Mouse (Mus musculus): ENCODE results near the gene Zcchc12. TPM values are rescaled to one million over a fixed set of nuclear protein-coding genes. Genes with fewer than 3 reads are reported as not detected.

Zcchc12 gene
- 0.15 and 0.31 TPM in 2 replicates for polyA plus RNA-seq (2012; rRNA removed)

DNA sequence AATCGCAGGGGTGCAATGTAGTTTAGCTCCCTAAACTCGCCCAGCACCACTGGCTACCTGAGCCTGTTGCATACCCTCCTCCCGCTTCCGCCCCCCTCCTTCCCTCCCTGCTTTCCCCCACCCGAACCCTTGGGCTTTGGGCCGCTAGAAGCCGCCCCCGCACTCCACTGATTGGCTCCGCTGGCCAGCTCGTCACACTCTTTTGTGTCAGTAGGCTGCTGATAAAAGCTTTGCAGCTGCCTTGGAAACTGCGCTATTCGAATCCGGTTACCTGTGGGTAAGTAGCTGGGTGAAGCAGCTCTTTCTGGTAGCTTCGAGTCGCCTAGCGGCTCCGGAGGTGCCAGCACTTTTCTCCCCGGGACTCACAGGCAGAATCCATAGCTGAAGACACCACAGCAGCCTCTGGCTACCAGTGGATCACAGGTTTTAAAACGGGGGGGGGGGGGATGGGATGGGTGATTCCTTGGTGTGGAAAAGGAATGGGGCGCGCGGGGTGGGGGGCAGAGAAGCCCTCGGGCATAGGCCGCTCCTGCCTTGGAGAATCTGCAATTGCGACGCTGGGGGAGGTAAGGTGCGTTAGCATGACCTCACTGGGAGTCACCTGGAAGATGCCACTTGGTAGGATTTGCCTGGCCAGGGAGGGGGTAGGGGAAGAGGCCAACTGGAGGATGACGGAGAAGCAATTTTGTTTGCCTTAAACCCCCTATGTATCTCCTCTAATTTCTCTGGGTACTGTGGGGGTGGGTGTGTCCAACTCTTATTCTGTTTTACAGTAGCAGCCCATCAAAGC, at the start of gene Zcchc12:
Gene Zcchc12, plus strand, starts transcription at position 169 of the 790 bp plus-strand sequence.

Other genes starting within 250 kb of the Zcchc12 start
- gene Il13ra1, start 83.8 kb upstream of the Zcchc12 start, polyA plus RNA-seq (2012; rRNA removed): 0.97 and 1.4 TPM in 2 replicates
- gene Lonrf3, start 132.4 kb downstream of the Zcchc12 start, polyA plus RNA-seq (2012; rRNA removed): 1.6 and 2.0 TPM in 2 replicates
- gene Gm6268, start 205.4 kb downstream of the Zcchc12 start, polyA plus RNA-seq (2012; rRNA removed): not detected in 2 replicates